Mouse (Mus musculus): ENCODE measurements at regions not wholly inside any gene's neighbourhood (a gene's known extent, or its start where the extent isn't known, plus 50 kb on each side); places are given as distances from the start of the nearest gene placed in this dataset.

- DNase-seq (ENCODE audit: low spot score), result no peak
Measured at GRCm38 (mm10) chr14:8946851-8947625, 281.0 kb upstream of the 4930452B06Rik start.

GRCm38 (mm10) chr14:8935121-8935520 is 269.1 kb upstream of the 4930452B06Rik start:
- peak; percentile 33 for DNase-seq (ENCODE audit: low spot score)
